Mouse (Mus musculus) cortical plate, adult 2 months (tissue): Measurements from ENCODE around the gene Pfdn2.

Experiments
- CTCF ChIP-seq: fragments of 200-500 bp; IDR thresholded peaks from 2 replicates; pipeline ENCODE4 v1.5.1; 2011; ENCODE audit warnings: mild to moderate bottlenecking, control low read depth, low read length; ENCODE audit not compliant: insufficient read depth; ENCODE audit errors: extremely low read depth
- POLR2A ChIP-seq: fragments of 200-500 bp; IDR thresholded peaks from 2 replicates; pipeline ENCODE4 v1.6.1; 2011; ENCODE audit warnings: mild to moderate bottlenecking, low read length, control low read depth; ENCODE audit not compliant: insufficient read depth; ENCODE audit errors: extremely low read depth

DNA sequence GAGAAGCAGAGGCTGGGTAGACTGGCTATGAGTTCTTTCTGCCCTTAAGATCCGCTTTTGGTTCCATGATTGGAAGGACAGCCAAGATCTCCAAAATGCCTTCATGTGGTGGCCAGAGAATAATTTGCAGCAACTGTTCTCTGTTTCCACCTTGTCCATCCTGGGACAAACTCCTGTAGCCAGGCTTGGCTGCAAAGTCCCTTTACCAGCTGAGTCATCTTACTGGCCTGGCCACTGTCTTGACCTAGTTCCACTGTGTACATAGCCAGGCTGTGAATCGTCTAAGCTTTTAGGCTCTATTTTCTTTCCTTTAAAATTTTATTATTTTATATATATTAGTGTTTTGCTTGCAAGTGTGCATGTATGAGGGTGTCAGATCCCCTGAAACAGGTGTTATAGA is 3.7 kb downstream of the Pfdn2 start:
- TF ChIP-seq CTCF, result no peak
- TF ChIP-seq POLR2A, result no peak
